Mouse (Mus musculus) neural tube, embryonic 11.5 days (tissue): ENCODE data around the gene Gxylt2. TPM values are rescaled to one million over a fixed set of nuclear protein-coding genes. Genes with fewer than 3 reads are reported as not detected.

Experiments used
- ATAC-seq: fragments of 200-750 bp; cut with Nextera tagmentation; 2 replicates; pipeline ENCODE4 v1.8.0; 2017; ENCODE audit warnings: moderate number of reproducible peaks, mild to moderate bottlenecking, moderate TSS enrichment, moderate library complexity; ENCODE audit not compliant: insufficient read depth, low FRiP score, low TSS enrichment
- DNase-seq: peaks from one replicate; pipeline ENCODE4 v3.0.0-alpha.2; 2015; ENCODE audit warnings: low spot score
- H3K27ac ChIP-seq: fragments of 300-500 bp; sonication (generic); 2 replicates; pipeline ENCODE4 v1.5.1; 2014; ENCODE audit warnings: low read depth, mild to moderate bottlenecking, low read length
- H3K27me3 ChIP-seq: fragments of 300-500 bp; sonication (generic); 2 replicates; pipeline ENCODE4 v1.6.1; 2014; ENCODE audit warnings: mild to moderate bottlenecking, low read length, mixed read lengths; ENCODE audit not compliant: control insufficient read depth, insufficient read depth
- H3K36me3 ChIP-seq: fragments of 300-500 bp; sonication (generic); 2 replicates; pipeline ENCODE4 v1.6.1; 2014; ENCODE audit warnings: mild to moderate bottlenecking, low read length, moderate library complexity, mixed read lengths; ENCODE audit not compliant: control insufficient read depth, insufficient read depth
- H3K4me1 ChIP-seq: fragments of 300-500 bp; sonication (generic); 2 replicates; pipeline ENCODE4 v1.6.1; 2014; ENCODE audit warnings: low read length, mixed read lengths; ENCODE audit not compliant: control insufficient read depth, insufficient read depth
- H3K4me2 ChIP-seq: fragments of 300-500 bp; sonication (generic); 2 replicates; pipeline ENCODE4 v1.6.1; 2014; ENCODE audit warnings: low read depth, mild to moderate bottlenecking, moderate library complexity
- H3K4me3 ChIP-seq: fragments of 300-500 bp; sonication (generic); 2 replicates; pipeline ENCODE4 v1.5.1; 2014; ENCODE audit warnings: low read depth, low read length
- H3K9ac ChIP-seq: fragments of 300-500 bp; sonication (generic); 2 replicates; pipeline ENCODE4 v1.6.1; 2014; ENCODE audit warnings: mild to moderate bottlenecking, low read length
- H3K9me3 ChIP-seq: fragments of 300-500 bp; sonication (generic); 2 replicates; pipeline ENCODE4 v1.6.1; 2016; ENCODE audit warnings: low read length; ENCODE audit not compliant: control insufficient read depth
- WGBS: fragments of 180-500 bp; shearing (Covaris S2); extraction: QIAGEN DNeasy Blood & Tissue Kit; methylation state at CpG from one replicate; pipeline ENCODE4 v1.1.7; 2014; 5-methylcytosine and 5-hydroxymethylcytosine counted together
- polyA plus RNA-seq: library from polyadenylated mRNA; unstranded; fragments of >200 nt; fragmentation: Nextera tagmentation; extraction: Ambion mirVana; gene quantifications from 2 replicates; pipeline ENCODE4 v1.2.1, GENCODE M21; 2014

Gene Gxylt2
- polyA plus RNA-seq, 1 experiment from 2014 or later = 3.0 TPM

GRCm38 (mm10) chr6:100851083-100851482, 146.5 kb downstream of the Gxylt2 start:
- DNase-seq (no peak), ATAC-seq (no peak)
- no peak overlapping the region for H3K27ac ChIP-seq
- H3K4me2 ChIP-seq = no peak overlapping the region
- H3K36me3 ChIP-seq = peaks cover 5% of the 10 kb centered on the region; the same call in 1 of the 2 replicates
- H3K4me3 ChIP-seq = no peak overlapping the region
- no peaks in the 10 kb centered on the region for H3K9me3 ChIP-seq
- 96% methylated on average over 5 of the region's 5 CpGs for WGBS
- H3K27me3 ChIP-seq = no peaks in the 10 kb centered on the region
- H3K9ac ChIP-seq = no peak overlapping the region
- H3K4me1 ChIP-seq = no peaks in the 10 kb centered on the region

Other genes with a start within 250 kb of the Gxylt2 start
- 16.1 and 17.0 TPM in 2 replicates for gene Shq1, start 33.6 kb upstream of the Gxylt2 start, polyA plus RNA-seq
- gene Ppp4r2, start 128.9 kb downstream of the Gxylt2 start, polyA plus RNA-seq = 35.1 and 36.7 TPM in 2 replicates